Mouse (Mus musculus) forebrain, embryonic 15.5 days (tissue): ENCODE results near the gene Piga. TPM values are rescaled to one million over a fixed set of nuclear protein-coding genes. Genes with fewer than 3 reads are reported as not detected.
A peak's percentile ranks its signal among the peaks of the same experiment; 100 is the strongest.

Experiments
- ATAC-seq: fragments of 200-750 bp; cut with Nextera tagmentation; replicated peaks from 2 replicates; pipeline ENCODE4 v1.8.0; 2017; ENCODE audit warnings: mild to moderate bottlenecking, moderate TSS enrichment, moderate library complexity
- H3K27ac ChIP-seq: fragments of 300-500 bp; sonication (generic); replicated peaks from 2 replicates; pipeline ENCODE4 v1.5.1; 2015; ENCODE audit warnings: mild to moderate bottlenecking, inconsistent platforms
- H3K27me3 ChIP-seq: fragments of 300-500 bp; sonication (generic); 2 replicates; pipeline ENCODE4 v1.6.1; 2015; ENCODE audit warnings: inconsistent platforms
- H3K36me3 ChIP-seq: fragments of 300-500 bp; sonication (generic); 2 replicates; pipeline ENCODE4 v1.6.1; 2015; ENCODE audit warnings: mild to moderate bottlenecking, inconsistent platforms
- H3K4me1 ChIP-seq: fragments of 300-500 bp; sonication (generic); 2 replicates; pipeline ENCODE4 v1.6.1; 2015; ENCODE audit warnings: inconsistent platforms
- H3K4me2 ChIP-seq: fragments of 300-500 bp; sonication (generic); replicated peaks from 2 replicates; pipeline ENCODE4 v1.6.1; 2015; ENCODE audit warnings: mild to moderate bottlenecking, inconsistent platforms
- H3K4me3 ChIP-seq: fragments of 300-500 bp; sonication (generic); 2 replicates; pipeline ENCODE4 v1.5.1; 2015; ENCODE audit warnings: mild to moderate bottlenecking, inconsistent platforms
- H3K9ac ChIP-seq: fragments of 300-500 bp; sonication (generic); replicated peaks from 2 replicates; pipeline ENCODE4 v1.6.1; 2015; ENCODE audit warnings: mild to moderate bottlenecking, inconsistent platforms
- H3K9me3 ChIP-seq: fragments of 300-500 bp; sonication (generic); 2 replicates; pipeline ENCODE4 v1.6.1; 2016; ENCODE audit warnings: inconsistent platforms
- WGBS: fragments of 180-500 bp; shearing (Covaris S2); methylation state at CpG from one replicate; pipeline ENCODE4 v1.1.7; 2015; ENCODE audit warnings: mixed read lengths; 5-methylcytosine and 5-hydroxymethylcytosine counted together
- polyA plus RNA-seq: library from polyadenylated mRNA; unstranded; fragments of >200 nt; fragmentation: Nextera tagmentation; extraction: Ambion mirVana; gene quantifications from 2 replicates; pipeline ENCODE4 v1.2.1, GENCODE M21; 2015

Gene Piga
- polyA plus RNA-seq: 8.0 and 8.5 TPM in 2 replicates

- Histone ChIP-seq H3K4me3 (peak within 1 kb of the TSS; percentile 59), H3K4me1 (peaks cover 11% of the 10 kb centered on the region)
Observed at GRCm38 (mm10) chrX:164419471-164419939, at the start of gene Piga. Gene Piga, plus strand, starts transcription at chrX:164419787.

GRCm38 (mm10) chrX:164370576-164370975, 49.0 kb upstream of the Piga start:
- no peak for ATAC-seq
- Histone ChIP-seq H3K27ac (no peak overlapping the region), H3K4me3 (no peak overlapping the region), H3K36me3 (no peaks in the 10 kb centered on the region), H3K9me3 (no peaks in the 10 kb centered on the region), H3K27me3 (no peaks in the 10 kb centered on the region), H3K4me1 (no peaks in the 10 kb centered on the region), H3K4me2 (no peak overlapping the region), H3K9ac (no peak overlapping the region)
- 83% methylated on average over 3 of the region's 3 CpGs for WGBS

More at GRCm38 (mm10) chrX:164419471-164419939, at the start of gene Piga:
- peak within 1 kb of the TSS; percentile 50 for H3K9ac ChIP-seq
- no peaks in the 10 kb centered on the region for H3K36me3 ChIP-seq
- no peaks in the 10 kb centered on the region for H3K9me3 ChIP-seq
- H3K27ac ChIP-seq: peak within 1 kb of the TSS; percentile 57; the same call in 1 of the 2 replicates
- peak within 1 kb of the TSS; percentile 52 for H3K4me2 ChIP-seq
- H3K27me3 ChIP-seq: no peaks in the 10 kb centered on the region
- ATAC-seq: peak; percentile 100
- WGBS: 26% methylated on average over 40 of the region's 40 CpGs

- Histone ChIP-seq H3K9me3 (no peaks in the 10 kb centered on the region), H3K36me3 (no peaks in the 10 kb centered on the region), H3K27ac (no peak within 1 kb of the TSS), H3K4me1 (no peaks in the 10 kb centered on the region), H3K4me3 (no peak within 1 kb of the TSS), H3K4me2 (no peak within 1 kb of the TSS), H3K27me3 (no peaks in the 10 kb centered on the region), H3K9ac (no peak within 1 kb of the TSS)
- 30% methylated on average over 3 of the region's 3 CpGs for WGBS
- ATAC-seq: 0 out of 2 replicates have a peak, but pooled peaks have one; percentile 46
Observed at GRCm38 (mm10) chrX:164373081-164373480, 46.5 kb upstream of the Piga start, which contains the start of gene Vegfd. Gene Vegfd, plus strand, starts transcription at chrX:164373378.

GRCm38 (mm10) chrX:164374586-164374985, 45.0 kb upstream of the Piga start:
- H3K4me3 ChIP-seq: no peak overlapping the region
- H3K27ac ChIP-seq: no peak overlapping the region
- no peaks in the 10 kb centered on the region for H3K9me3 ChIP-seq
- H3K36me3 ChIP-seq: no peaks in the 10 kb centered on the region
- ATAC-seq: no peak
- H3K27me3 ChIP-seq: no peaks in the 10 kb centered on the region
- H3K4me2 ChIP-seq: no peak overlapping the region
- 60% methylated on average over 5 of the region's 5 CpGs for WGBS
- no peak overlapping the region for H3K9ac ChIP-seq
- no peaks in the 10 kb centered on the region for H3K4me1 ChIP-seq

GRCm38 (mm10) chrX:164379721-164380120, 39.9 kb upstream of the Piga start:
- no peak for ATAC-seq
- Histone ChIP-seq H3K9me3 (no peaks in the 10 kb centered on the region), H3K27me3 (no peaks in the 10 kb centered on the region), H3K9ac (no peak overlapping the region), H3K4me3 (no peak overlapping the region), H3K4me1 (no peaks in the 10 kb centered on the region), H3K27ac (no peak overlapping the region), H3K36me3 (no peaks in the 10 kb centered on the region), H3K4me2 (no peak overlapping the region)
- 84% methylated on average over 4 of the region's 4 CpGs for WGBS

- Histone ChIP-seq H3K36me3 (no peaks in the 10 kb centered on the region), H3K4me3 (peak overlapping the region; percentile 41), H3K27me3 (no peaks in the 10 kb centered on the region), H3K9ac (peak overlapping the region; percentile 26; the same call in 1 of the 2 replicates), H3K9me3 (no peaks in the 10 kb centered on the region), H3K4me1 (no peaks in the 10 kb centered on the region), H3K27ac (no peak overlapping the region), H3K4me2 (peak overlapping the region; percentile 67)
- 25% methylated on average over 32 of the region's 33 CpGs for WGBS
- ATAC-seq: peak; percentile 97
Observed at GRCm38 (mm10) chrX:164381618-164382408, 37.8 kb upstream of the Piga start.

- Histone ChIP-seq H3K4me2 (no peak overlapping the region), H3K4me1 (no peaks in the 10 kb centered on the region), H3K4me3 (no peak overlapping the region), H3K36me3 (no peaks in the 10 kb centered on the region), H3K27ac (no peak overlapping the region), H3K27me3 (no peaks in the 10 kb centered on the region), H3K9me3 (no peaks in the 10 kb centered on the region), H3K9ac (no peak overlapping the region)
- 73% methylated on average over 4 of the region's 4 CpGs for WGBS
- no peak for ATAC-seq
Observed at GRCm38 (mm10) chrX:164394091-164394490, 25.5 kb upstream of the Piga start.

- peak; percentile 67 for ATAC-seq
- H3K36me3 ChIP-seq: no peaks in the 10 kb centered on the region
- no peak overlapping the region for H3K27ac ChIP-seq
- H3K4me2 ChIP-seq: no peak overlapping the region
- no peaks in the 10 kb centered on the region for H3K27me3 ChIP-seq
- H3K9ac ChIP-seq: no peak overlapping the region
- 60% methylated on average over 3 of the region's 3 CpGs for WGBS
- no peak overlapping the region for H3K4me3 ChIP-seq
- no peaks in the 10 kb centered on the region for H3K4me1 ChIP-seq
- no peaks in the 10 kb centered on the region for H3K9me3 ChIP-seq
Observed at GRCm38 (mm10) chrX:164398456-164398855, 21.1 kb upstream of the Piga start.

GRCm38 (mm10) chrX:164405080-164405649, 14.4 kb upstream of the Piga start:
- Histone ChIP-seq H3K4me3 (no peak overlapping the region), H3K4me2 (no peak overlapping the region), H3K36me3 (no peaks in the 10 kb centered on the region), H3K4me1 (no peaks in the 10 kb centered on the region), H3K27ac (no peak overlapping the region), H3K9ac (no peak overlapping the region), H3K9me3 (no peaks in the 10 kb centered on the region), H3K27me3 (no peaks in the 10 kb centered on the region)
- ATAC-seq: no peak

- Histone ChIP-seq H3K4me1 (no peaks in the 10 kb centered on the region), H3K4me2 (no peak overlapping the region), H3K27ac (no peak overlapping the region), H3K4me3 (no peak overlapping the region), H3K36me3 (no peaks in the 10 kb centered on the region), H3K9ac (no peak overlapping the region), H3K27me3 (no peaks in the 10 kb centered on the region), H3K9me3 (no peaks in the 10 kb centered on the region)
- no peak for ATAC-seq
- 76% methylated on average over 9 of the region's 9 CpGs for WGBS
Observed at GRCm38 (mm10) chrX:164406133-164407022, 13.2 kb upstream of the Piga start.

- Histone ChIP-seq H3K4me1 (no peaks in the 10 kb centered on the region), H3K4me3 (no peak overlapping the region), H3K27me3 (no peaks in the 10 kb centered on the region), H3K9ac (no peak overlapping the region), H3K9me3 (no peaks in the 10 kb centered on the region), H3K4me2 (no peak overlapping the region), H3K27ac (no peak overlapping the region), H3K36me3 (no peaks in the 10 kb centered on the region)
- ATAC-seq: no peak
- WGBS: 87% methylated on average over 3 of the region's 3 CpGs
Observed at GRCm38 (mm10) chrX:164408301-164408927, 11.2 kb upstream of the Piga start.
